Mouse (Mus musculus): ENCODE results near the gene Hoxc10.

- TF ChIP-seq CTCF (IDR thresholded peaks at IDR 0.05; ENCODE audit: extremely low read depth, insufficient read depth, low read length), result no peak
- TF ChIP-seq POLR2A (IDR thresholded peaks at IDR 0.05; ENCODE audit: extremely low read depth, insufficient read depth, low read length), result no peak
Observed at GRCm38 (mm10) chr15:102921053-102922011, 45.3 kb upstream of the Hoxc10 start, which contains the start of gene Hoxc13.
